Mouse (Mus musculus) spleen, adult 2 months (tissue): ENCODE results near the gene Gm17455. TPM values are rescaled to one million over a fixed set of nuclear protein-coding genes. Genes with fewer than 3 reads are reported as not detected.
A peak's percentile ranks its signal among the peaks of the same experiment; 100 is the strongest.

Experiments
- DNase-seq, 2 experiments: peaks; one replicate each; pipeline versions ENCODE4 v3.0.0 to v3.0.0-alpha.2; 2012 to 2021; ENCODE audit warnings: low spot score in 2 of 2, low read depth in 1 of 2
- H3K27ac ChIP-seq: fragments of 200-500 bp; 2 replicates; pipeline ENCODE4 v1.5.1; 2012; ENCODE audit warnings: low read length, inconsistent platforms; ENCODE audit not compliant: insufficient read depth
- H3K27me3 ChIP-seq: fragments of 200-500 bp; 2 replicates; pipeline ENCODE4 v1.6.1; 2012; ENCODE audit warnings: mild to moderate bottlenecking, moderate library complexity, low read length, inconsistent platforms; ENCODE audit not compliant: control insufficient read depth, insufficient read depth
- H3K36me3 ChIP-seq: fragments of 200-500 bp; 2 replicates; pipeline ENCODE4 v1.6.1; 2012; ENCODE audit warnings: mild to moderate bottlenecking, low read length, inconsistent platforms; ENCODE audit not compliant: control insufficient read depth, insufficient read depth
- H3K4me1 ChIP-seq: fragments of 200-500 bp; 2 replicates; pipeline ENCODE4 v1.6.1; 2011; ENCODE audit warnings: inconsistent platforms; ENCODE audit not compliant: control insufficient read depth, insufficient read depth, insufficient read length
- H3K4me3 ChIP-seq: fragments of 200-500 bp; 2 replicates; pipeline ENCODE4 v1.5.1; 2011; ENCODE audit warnings: mild to moderate bottlenecking, inconsistent platforms; ENCODE audit not compliant: insufficient read depth, insufficient read length; ENCODE audit errors: extremely low read depth
- CTCF ChIP-seq: fragments of 200-500 bp; IDR thresholded peaks from 2 replicates; pipeline ENCODE4 v1.5.1; 2011; ENCODE audit warnings: mild to moderate bottlenecking, inconsistent platforms; ENCODE audit not compliant: insufficient read depth, insufficient read length, insufficient replicate concordance; ENCODE audit errors: extremely low read depth
- POLR2A ChIP-seq: fragments of 200-500 bp; IDR thresholded peaks from 2 replicates; pipeline ENCODE4 v1.6.1; 2011; ENCODE audit warnings: low read depth, low read length, inconsistent platforms
- WGBS: fragments of 180-500 bp; shearing (Covaris S2); methylation state at CpG from one replicate; pipeline ENCODE4 v1.1.7; 2018; 5-methylcytosine and 5-hydroxymethylcytosine counted together
- polyA plus RNA-seq: library from polyadenylated mRNA; depleted of rRNA; stranded (reverse); fragments of >200 nt; gene quantifications from 2 replicates; pipeline ENCODE4 v1.2.3, GENCODE M21; 2012

The Gm17455 gene
- polyA plus RNA-seq, 1 experiment: 1.3 TPM

DNA sequence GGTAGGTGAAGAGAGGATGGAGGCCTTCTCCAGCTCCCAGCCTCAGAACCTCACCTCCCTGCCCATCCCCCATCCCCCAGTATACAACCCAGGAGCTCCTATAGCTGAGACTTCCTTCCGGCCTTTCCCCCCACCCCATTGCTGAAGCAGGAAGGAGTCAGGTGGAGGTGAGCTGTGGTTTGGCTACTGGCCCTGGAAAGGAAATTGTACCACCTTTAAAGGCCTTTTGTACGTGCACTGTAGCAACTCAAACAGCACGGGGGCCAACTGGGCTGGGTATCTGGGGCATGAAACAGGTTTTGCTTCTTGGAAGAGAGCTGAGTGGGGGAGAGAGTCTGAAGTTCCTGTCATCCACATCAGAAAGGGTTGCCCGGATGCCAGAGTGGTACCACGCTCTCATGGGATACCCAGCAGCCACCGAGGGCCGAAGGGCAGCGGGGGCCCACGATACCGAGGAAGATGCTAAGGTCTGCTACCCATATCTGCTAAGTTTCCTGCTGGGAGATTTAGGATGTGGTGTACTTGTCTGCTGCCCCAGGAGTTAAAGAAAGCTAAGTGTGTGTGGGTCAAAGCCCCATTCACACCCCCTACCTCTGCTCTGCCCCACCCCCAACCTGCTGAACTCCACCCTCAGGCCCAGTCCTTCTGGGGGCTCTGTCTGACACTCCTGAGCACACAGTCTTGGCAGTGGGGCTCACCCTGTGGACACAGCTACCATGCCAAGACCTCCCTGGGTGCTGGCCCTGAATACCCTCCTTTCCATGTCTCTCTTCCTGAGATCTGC lies 18.2 kb upstream of the Gm17455 start:
- TF ChIP-seq POLR2A: no peak
- no peak for TF ChIP-seq CTCF
- WGBS: 30% methylated on average over 10 of the region's 10 CpGs
- peak overlapping the region; percentile 86 for H3K27ac ChIP-seq
- H3K36me3 ChIP-seq: no peaks in the 10 kb centered on the region
- no peaks in the 10 kb centered on the region for H3K27me3 ChIP-seq
- H3K4me1 ChIP-seq: peaks cover 14% of the 10 kb centered on the region; the same call in 1 of the 2 replicates
- peak overlapping the region; percentile 17; the same call in 1 of the 2 replicates for H3K4me3 ChIP-seq
- DNase-seq: peak; percentile 35 to 48

GRCm38 (mm10) chr10:60388332-60388731 lies 11.2 kb upstream of the Gm17455 start:
- H3K36me3 ChIP-seq: no peaks in the 10 kb centered on the region
- peak overlapping the region; percentile 11; the same call in 1 of the 2 replicates for H3K27ac ChIP-seq
- H3K4me3 ChIP-seq: no peak overlapping the region
- TF ChIP-seq CTCF (no peak), POLR2A (no peak)
- DNase-seq: peak in 1 of 2 experiments; percentile 31
- 53% methylated on average over 2 of the region's 2 CpGs for WGBS
- H3K27me3 ChIP-seq: no peaks in the 10 kb centered on the region
- H3K4me1 ChIP-seq: peaks cover 18% of the 10 kb centered on the region

- no peak overlapping the region for H3K4me3 ChIP-seq
- peak overlapping the region; percentile 62 for H3K27ac ChIP-seq
- H3K36me3 ChIP-seq: no peaks in the 10 kb centered on the region
- H3K4me1 ChIP-seq: peaks cover 18% of the 10 kb centered on the region
- TF ChIP-seq POLR2A: no peak; the same call in 1 of the 2 replicates
- TF ChIP-seq CTCF: no peak
- WGBS: under 1% methylated on average over 9 of the region's 9 CpGs
- no peaks in the 10 kb centered on the region for H3K27me3 ChIP-seq
- peak; percentile 39 to 62 for DNase-seq
Measured at GRCm38 (mm10) chr10:60389447-60389865, 10.1 kb upstream of the Gm17455 start.

DNA sequence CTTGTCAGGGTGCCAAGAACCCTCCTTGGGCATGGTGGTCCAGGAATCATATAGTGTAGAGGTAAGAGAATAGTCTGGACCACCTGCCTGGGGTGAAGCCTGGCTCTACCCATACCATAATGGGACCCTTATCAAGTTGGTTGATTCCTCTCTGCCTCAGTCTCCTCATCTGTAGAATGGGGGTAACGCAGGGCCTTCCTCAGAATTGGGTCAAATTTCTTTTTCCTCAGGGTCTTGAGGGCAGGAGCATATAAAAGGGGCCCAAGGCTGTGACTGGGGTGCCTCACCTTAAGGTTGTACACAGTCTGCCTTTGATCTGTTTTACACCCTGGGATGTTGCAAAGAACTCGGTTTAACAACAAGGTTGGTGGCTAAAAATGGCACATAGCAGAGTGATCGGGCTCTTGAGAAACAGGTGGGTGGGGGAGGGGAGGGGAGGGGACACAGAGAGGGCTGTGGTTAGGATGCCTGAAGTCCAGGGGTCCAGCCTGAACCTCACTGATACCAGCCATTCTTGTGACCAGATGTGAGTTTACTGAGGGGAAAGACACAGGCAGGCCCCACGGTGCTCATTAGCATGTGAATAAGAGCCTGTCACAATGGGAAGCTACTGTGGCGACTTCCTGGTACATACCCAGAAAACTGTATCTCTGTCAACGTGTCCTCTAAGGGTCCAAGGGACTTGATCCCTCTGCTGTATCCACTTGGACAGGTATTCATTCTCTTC lies 9.2 kb upstream of the Gm17455 start:
- no peaks in the 10 kb centered on the region for H3K27me3 ChIP-seq
- TF ChIP-seq POLR2A: no peak
- TF ChIP-seq CTCF: no peak
- H3K27ac ChIP-seq: peak overlapping the region; percentile 59
- no peak overlapping the region for H3K4me3 ChIP-seq
- DNase-seq: no peak
- H3K36me3 ChIP-seq: no peaks in the 10 kb centered on the region
- WGBS: 20% methylated on average over 6 of the region's 6 CpGs
- peaks cover 18% of the 10 kb centered on the region for H3K4me1 ChIP-seq

- no peak for TF ChIP-seq POLR2A
- no peak for TF ChIP-seq CTCF
- DNase-seq: no peak
- Histone ChIP-seq H3K4me3 (no peak overlapping the region), H3K27ac (peak overlapping the region; percentile 59), H3K4me1 (peaks cover 18% of the 10 kb centered on the region), H3K36me3 (no peaks in the 10 kb centered on the region), H3K27me3 (no peaks in the 10 kb centered on the region)
- WGBS: 74% methylated on average over 5 of the region's 5 CpGs
Measured at GRCm38 (mm10) chr10:60390904-60391420, 8.6 kb upstream of the Gm17455 start.

- Histone ChIP-seq H3K27ac (no peak overlapping the region; the same call in 1 of the 2 replicates), H3K4me3 (no peak overlapping the region), H3K36me3 (no peaks in the 10 kb centered on the region), H3K4me1 (peaks cover 18% of the 10 kb centered on the region), H3K27me3 (no peaks in the 10 kb centered on the region)
- 91% methylated on average over 9 of the region's 9 CpGs for WGBS
- TF ChIP-seq CTCF (no peak), POLR2A (no peak)
- DNase-seq: no peak
Measured at GRCm38 (mm10) chr10:60391661-60392060, 7.9 kb upstream of the Gm17455 start.

- H3K27ac ChIP-seq: no peak overlapping the region
- WGBS: 89% methylated on average over 7 of the region's 7 CpGs
- no peaks in the 10 kb centered on the region for H3K36me3 ChIP-seq
- TF ChIP-seq CTCF (no peak), POLR2A (no peak)
- peaks cover 8% of the 10 kb centered on the region; the same call in 1 of the 2 replicates for H3K4me1 ChIP-seq
- no peaks in the 10 kb centered on the region for H3K27me3 ChIP-seq
- no peak for DNase-seq
- no peak overlapping the region for H3K4me3 ChIP-seq
Measured at GRCm38 (mm10) chr10:60394936-60395335, 4.6 kb upstream of the Gm17455 start.
